ENCODE assay signal across 17 mouse cellular contexts in genomic region chr3:101696832-101697231, GRCm38 (mm10).
DNase-seq lines count a peak whose midpoint lies in the region; ATAC-seq and TF ChIP-seq lines count a peak whose summit lies in the region.
"Had no signal": no experiment of that assay in that cellular context is flagged by ENCODE, and none has a peak within 500 bp of the region (broad histone marks: within the 10 kb centered on the region; RNA-seq: fewer than 3 reads in every experiment).

No protein-coding gene starts in this region.

- TF ChIP-seq CTCF in gastrocnemius, adult 2 months (IDR thresholded peaks at IDR 0.05) = peak; percentile 12; the same call in 1 of the 2 replicates
- peak; percentile 26; the same call in 1 of the 2 replicates for TF ChIP-seq CTCF in liver, postnatal 0 days (IDR thresholded peaks at IDR 0.05; ENCODE audit: low read depth)

- DNase-seq in gastrocnemius, adult 2 months = no peak
- DNase-seq in gastrocnemius, postnatal 14 days = no peak
- no peak for DNase-seq in liver, postnatal 0 days
- DNase-seq in liver, embryonic 11.5 days (ENCODE audit: low spot score) = no peak
- peak; percentile 40 for DNase-seq in ES-CJ7 (ENCODE audit: low read depth, low spot score)
- peak; percentile 13 for DNase-seq in induced T-regulatory cell, adult 2 months (ENCODE audit: low read depth)
- DNase-seq in Muller cell, postnatal 12 days (ENCODE audit: inconsistent ontology term) = no peak
- DNase-seq: adrenal gland, adult 2 months; cerebellum, postnatal 36 days; heart, adult 18-20 months; lung, postnatal 4 days; thymus, adult 2 months had no signal

- no peak overlapping the region for H3K4me2 ChIP-seq in liver, postnatal 0 days (ENCODE audit: low read depth, low read length)
- no peak overlapping the region for H3K4me2 ChIP-seq in liver, embryonic 11.5 days
- H3K4me2 ChIP-seq: liver, embryonic 15.5 days; midbrain, embryonic 11.5 days had no signal

- no peaks in the 10 kb centered on the region for H3K27me3 ChIP-seq in liver, postnatal 0 days (ENCODE audit: insufficient read depth, low read length)
- no peaks in the 10 kb centered on the region for H3K27me3 ChIP-seq in liver, embryonic 11.5 days (replicated peaks; ENCODE audit: control insufficient read depth, insufficient read depth, low read length)
- H3K27me3 ChIP-seq: liver, embryonic 15.5 days had no signal

- no peak overlapping the region for H3K27ac ChIP-seq in gastrocnemius, adult 2 months
- H3K27ac ChIP-seq in liver, postnatal 0 days (ENCODE audit: low read depth) = no peak overlapping the region
- no peak overlapping the region for H3K27ac ChIP-seq in liver, embryonic 11.5 days (ENCODE audit: low read depth, low read length)
- H3K27ac ChIP-seq: embryonic facial prominence, embryonic 10.5 days; liver, embryonic 15.5 days had no signal

- intact Hi-C loops in gastrocnemius, adult 2 months (cut with DNase I) = no loop called here
- intact Hi-C loops in gastrocnemius, postnatal 14 days (cut with DNase I; ENCODE audit: low total_unique reads) = no loop called here

- no peak for TF ChIP-seq EP300 in liver, postnatal 0 days (IDR thresholded peaks at IDR 0.05; ENCODE audit: low read depth)

- H3K36me3 ChIP-seq in liver, postnatal 0 days (replicated peaks; ENCODE audit: insufficient read depth, low read length) = no peaks in the 10 kb centered on the region
- H3K36me3 ChIP-seq in liver, embryonic 11.5 days (ENCODE audit: control insufficient read depth, insufficient read depth, low read length) = no peaks in the 10 kb centered on the region
- H3K36me3 ChIP-seq: embryonic facial prominence, embryonic 10.5 days; liver, embryonic 15.5 days had no signal

- 80% methylated on average over 2 of the region's 2 CpGs for WGBS in liver, postnatal 0 days (ENCODE audit: insufficient replicate concordance)
- 71% methylated on average over 2 of the region's 2 CpGs for WGBS in liver, embryonic 11.5 days

- no peak overlapping the region for H3K9ac ChIP-seq in liver, postnatal 0 days (replicated peaks)
- H3K9ac ChIP-seq in liver, embryonic 11.5 days (ENCODE audit: low read depth, low read length) = no peak overlapping the region
- H3K9ac ChIP-seq: liver, embryonic 15.5 days had no signal

- no peaks in the 10 kb centered on the region for H3K9me3 ChIP-seq in liver, postnatal 0 days (ENCODE audit: low read length)
- H3K9me3 ChIP-seq in liver, embryonic 11.5 days (ENCODE audit: control insufficient read depth, low read length) = no peaks in the 10 kb centered on the region
- H3K9me3 ChIP-seq: embryonic facial prominence, embryonic 10.5 days; liver, embryonic 15.5 days had no signal

- H3K4me1 ChIP-seq in liver, postnatal 0 days (ENCODE audit: insufficient read depth) = no peaks in the 10 kb centered on the region
- H3K4me1 ChIP-seq in liver, embryonic 11.5 days (replicated peaks; ENCODE audit: control insufficient read depth, insufficient read depth, low read length) = peaks cover 4% of the 10 kb centered on the region

- H3K4me3 ChIP-seq in gastrocnemius, adult 2 months = no peak overlapping the region
- H3K4me3 ChIP-seq in liver, postnatal 0 days (ENCODE audit: low read depth, low read length) = no peak overlapping the region
- no peak overlapping the region for H3K4me3 ChIP-seq in liver, embryonic 11.5 days (ENCODE audit: low read depth, low read length)
- H3K4me3 ChIP-seq: embryonic facial prominence, embryonic 10.5 days; liver, embryonic 15.5 days had no signal

- ATAC-seq in liver, postnatal 0 days = no peak
- no peak for ATAC-seq in liver, embryonic 11.5 days (replicated peaks; ENCODE audit: low FRiP score)
- ATAC-seq: forebrain, embryonic 16.5 days; inflammation-experienced regulatory T-cells, adult 6 months had no signal

Comparison
In these comparisons a context has a peak if more than half of its experiments do, and no peak if none do; other contexts are left out.
1. DNase-seq: peak in ES-CJ7 (single experiment) and induced T-regulatory cell, adult 2 months (single experiment); none in gastrocnemius, adult 2 months (single experiment), gastrocnemius, postnatal 14 days (single experiment), liver, postnatal 0 days (single experiment), liver, embryonic 11.5 days (single experiment) and Muller cell, postnatal 12 days (single experiment).